Mouse (Mus musculus): ENCODE measurements around the gene Rab6b. TPM values are rescaled to one million over a fixed set of nuclear protein-coding genes. Genes with fewer than 3 reads are reported as not detected.

Gene Rab6b
- total and polyA plus RNA-seq, 3 experiments: not detected

DNA sequence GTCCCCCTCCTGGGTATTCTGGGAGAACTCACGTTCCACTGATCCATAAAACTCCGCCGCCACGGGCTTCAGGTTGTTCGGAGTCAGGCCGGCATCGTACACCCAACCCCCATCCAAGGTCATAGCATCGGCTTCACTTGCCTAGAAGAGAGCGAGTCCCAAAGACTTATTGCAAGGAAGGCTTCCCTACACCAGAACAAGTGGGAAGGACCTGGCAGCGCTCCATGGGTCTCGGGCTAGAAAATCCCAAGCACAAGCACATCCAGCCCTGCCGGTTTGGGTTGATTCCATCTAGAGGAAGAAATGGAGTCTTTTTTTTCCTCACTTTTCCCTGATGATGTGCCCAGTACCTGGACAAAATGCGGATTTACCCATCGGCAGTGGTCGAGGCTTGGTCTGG is 115.2 kb downstream of the Rab6b start:
- Histone ChIP-seq H3K27me3 (ENCODE audit: control insufficient read depth in 1 of 2, insufficient read depth in 2 of 2, low read length in 2 of 2) (no peaks in the 10 kb centered on the region), H3K79me2 (ENCODE audit: control insufficient read depth, insufficient read depth, low read length, poor library complexity) (no peaks in the 10 kb centered on the region), H3K4me3 (ENCODE audit: control insufficient read depth in 1 of 2, insufficient read depth in 1 of 2, low read depth in 2 of 2, low read length in 2 of 2) (no peak overlapping the region), H3K9ac (ENCODE audit: control insufficient read depth, low read depth, low read length, poor library complexity, severe bottlenecking) (no peak overlapping the region), H3K36me3 (ENCODE audit: control insufficient read depth in 1 of 2, insufficient read depth in 2 of 2, low read length in 2 of 2) (no peaks in the 10 kb centered on the region), H3K27ac (ENCODE audit: control insufficient read depth, low read depth, low read length) (no peak overlapping the region), H3K4me1 (ENCODE audit: control insufficient read depth in 1 of 2, insufficient read depth in 2 of 2, low read length in 2 of 2) (0 out of 4 replicates have a peak, but pooled peaks cover 0 to 3% of the 10 kb centered on the region in 2 experiments), H3K9me3 (replicated peaks; ENCODE audit: insufficient read depth, low read length) (no peaks in the 10 kb centered on the region)
- TF ChIP-seq TCF12 (IDR thresholded peaks at IDR 0.05; ENCODE audit: low read depth, low read length) (no peak), MXI1 (IDR thresholded peaks at IDR 0.05; ENCODE audit: low read depth, low read length) (no peak), ETS1 (IDR thresholded peaks at IDR 0.05; ENCODE audit: low read depth, low read length) (no peak), UBTF (IDR thresholded peaks at IDR 0.05; ENCODE audit: borderline replicate concordance, insufficient read depth, low read depth, low read length) (no peak), CHD2 (IDR thresholded peaks at IDR 0.05; ENCODE audit: low read length) (no peak), ZMIZ1 (IDR thresholded peaks at IDR 0.05; ENCODE audit: low read depth, low read length) (no peak), JUND (IDR thresholded peaks at IDR 0.05; ENCODE audit: low read depth, low read length) (no peak), TAL1 (IDR thresholded peaks at IDR 0.05; ENCODE audit: low read length) (no peak), NELFE (IDR thresholded peaks at IDR 0.05; ENCODE audit: low read depth, low read length) (no peak), USF1 (IDR thresholded peaks at IDR 0.05; ENCODE audit: low read depth, low read length) (no peak)
- DNase-seq (ENCODE audit: low read depth, low spot score): no peak

DNA sequence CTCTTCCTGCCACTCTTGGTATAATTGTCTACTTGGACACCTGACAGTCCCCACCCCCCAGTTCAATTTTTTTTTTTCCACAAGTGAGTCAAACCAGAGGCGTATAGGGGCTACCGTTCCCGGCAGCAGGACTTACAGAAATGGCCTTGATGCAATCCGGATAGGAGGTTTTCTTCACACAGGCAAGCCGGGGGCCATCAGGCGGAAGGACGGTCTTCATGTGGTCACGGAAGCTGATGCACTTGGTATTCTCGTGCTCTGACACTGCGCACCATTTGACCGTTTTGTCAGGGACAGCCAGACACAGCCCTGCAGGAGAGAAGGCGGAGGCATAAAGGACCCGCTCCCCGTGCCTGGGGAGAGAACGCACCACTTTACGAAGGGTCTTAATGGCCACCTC is 116.2 kb downstream of the Rab6b start:
- H3K9ac ChIP-seq (ENCODE audit: control insufficient read depth, low read depth, low read length, poor library complexity, severe bottlenecking): no peak overlapping the region
- no peak for DNase-seq (ENCODE audit: low read depth, low spot score)
- H3K4me3 ChIP-seq (ENCODE audit: control insufficient read depth in 1 of 2, insufficient read depth in 1 of 2, low read depth in 2 of 2, low read length in 2 of 2): no peak overlapping the region
- H3K36me3 ChIP-seq (ENCODE audit: control insufficient read depth in 1 of 2, insufficient read depth in 2 of 2, low read length in 2 of 2): no peaks in the 10 kb centered on the region
- H3K79me2 ChIP-seq (ENCODE audit: control insufficient read depth, insufficient read depth, low read length, poor library complexity): no peaks in the 10 kb centered on the region
- H3K27me3 ChIP-seq (ENCODE audit: control insufficient read depth in 1 of 2, insufficient read depth in 2 of 2, low read length in 2 of 2): no peaks in the 10 kb centered on the region
- no peaks in the 10 kb centered on the region for H3K9me3 ChIP-seq (replicated peaks; ENCODE audit: insufficient read depth, low read length)
- TF ChIP-seq ELF1 (IDR thresholded peaks at IDR 0.05; ENCODE audit: low read depth, low read length) (no peak), CHD2 (IDR thresholded peaks at IDR 0.05; ENCODE audit: low read length) (no peak), GATA1 (IDR thresholded peaks at IDR 0.05; ENCODE audit: low read depth, low read length) (no peak), ZC3H11A (IDR thresholded peaks at IDR 0.05; ENCODE audit: low read depth, low read length) (no peak), EP300 (IDR thresholded peaks at IDR 0.05; ENCODE audit: low read depth in 1 of 2, low read length in 2 of 2) (no peak), USF2 (IDR thresholded peaks at IDR 0.05; ENCODE audit: borderline replicate concordance in 1 of 2, insufficient read depth in 1 of 2, low read depth in 1 of 2, low read length in 2 of 2) (no peak), ZMIZ1 (IDR thresholded peaks at IDR 0.05; ENCODE audit: low read depth, low read length) (no peak), NRF1 (IDR thresholded peaks at IDR 0.05; ENCODE audit: insufficient read depth, low read depth, low read length, poor library complexity, severe bottlenecking) (no peak), TCF12 (IDR thresholded peaks at IDR 0.05; ENCODE audit: low read depth, low read length) (no peak), MXI1 (IDR thresholded peaks at IDR 0.05; ENCODE audit: low read depth, low read length) (no peak), RAD21 (IDR thresholded peaks at IDR 0.05; ENCODE audit: low read depth, low read length) (no peak), HCFC1 (IDR thresholded peaks at IDR 0.05; ENCODE audit: low read depth, low read length) (no peak), ETS1 (IDR thresholded peaks at IDR 0.05; ENCODE audit: low read depth, low read length) (no peak), KAT2A (conservative IDR thresholded peaks at IDR 0.05; ENCODE audit: low read depth, low read length) (no peak), ZKSCAN1 (IDR thresholded peaks at IDR 0.05; ENCODE audit: low read depth, low read length) (no peak), JUND (IDR thresholded peaks at IDR 0.05; ENCODE audit: low read depth, low read length) (no peak)
- H3K4me1 ChIP-seq (ENCODE audit: control insufficient read depth in 1 of 2, insufficient read depth in 2 of 2, low read length in 2 of 2): 0 out of 4 replicates have a peak, but pooled peaks cover 0 to 3% of the 10 kb centered on the region in 2 experiments
- H3K27ac ChIP-seq (ENCODE audit: control insufficient read depth, low read depth, low read length): no peak overlapping the region
